Mouse (Mus musculus): ENCODE measurements at regions not wholly inside any gene's neighbourhood (a gene's known extent, or its start where the extent isn't known, plus 50 kb on each side); places are given as distances from the start of the nearest gene placed in this dataset.

- ATAC-seq (ENCODE audit: low FRiP score, low read depth), result no peak
- Histone ChIP-seq H3K4me2 (no peak overlapping the region), H3K27ac (replicated peaks) (no peak overlapping the region), H3K27me3 (no peaks in the 10 kb centered on the region), H3K36me3 (no peaks in the 10 kb centered on the region), H3K4me1 (replicated peaks) (peaks cover 4% of the 10 kb centered on the region; the same call in 1 of the 2 replicates), H3K4me3 (no peak overlapping the region), H3K9ac (no peak overlapping the region), H3K9me3 (no peaks in the 10 kb centered on the region)
- WGBS, result 90% methylated on average over 6 of the region's 6 CpGs
Observed at GRCm38 (mm10) chr3:21958595-21959286, 117.7 kb upstream of the Tbl1xr1 start.

- no peak overlapping the region for H3K4me2 ChIP-seq
- H3K9me3 ChIP-seq, result no peaks in the 10 kb centered on the region
- H3K27ac ChIP-seq (replicated peaks), result no peak overlapping the region
- 86% methylated on average over 6 of the region's 6 CpGs for WGBS
- H3K4me3 ChIP-seq, result no peak overlapping the region
- no peak overlapping the region for H3K9ac ChIP-seq
- H3K27me3 ChIP-seq, result no peaks in the 10 kb centered on the region
- H3K36me3 ChIP-seq, result no peaks in the 10 kb centered on the region
- peaks cover 7% of the 10 kb centered on the region; the same call in 1 of the 2 replicates for H3K4me1 ChIP-seq (replicated peaks)
- no peak for ATAC-seq (ENCODE audit: low FRiP score, low read depth)
Observed at GRCm38 (mm10) chr3:21961091-21961490, 115.4 kb upstream of the Tbl1xr1 start.

GRCm38 (mm10) chr3:21961746-21962145 lies 114.7 kb upstream of the Tbl1xr1 start:
- 91% methylated on average over 5 of the region's 5 CpGs for WGBS
- H3K36me3 ChIP-seq, result no peaks in the 10 kb centered on the region
- H3K4me3 ChIP-seq, result no peak overlapping the region
- H3K9ac ChIP-seq, result no peak overlapping the region
- no peaks in the 10 kb centered on the region for H3K27me3 ChIP-seq
- no peak overlapping the region for H3K4me2 ChIP-seq
- ATAC-seq (ENCODE audit: low FRiP score, low read depth), result no peak
- no peak overlapping the region for H3K27ac ChIP-seq (replicated peaks)
- peaks cover 7% of the 10 kb centered on the region; the same call in 1 of the 2 replicates for H3K4me1 ChIP-seq (replicated peaks)
- no peaks in the 10 kb centered on the region for H3K9me3 ChIP-seq

GRCm38 (mm10) chr3:21962360-21962782 lies 114.1 kb upstream of the Tbl1xr1 start:
- H3K9me3 ChIP-seq, result no peaks in the 10 kb centered on the region
- no peak overlapping the region for H3K9ac ChIP-seq
- no peaks in the 10 kb centered on the region for H3K36me3 ChIP-seq
- no peak overlapping the region for H3K4me2 ChIP-seq
- no peaks in the 10 kb centered on the region for H3K27me3 ChIP-seq
- no peak overlapping the region for H3K27ac ChIP-seq (replicated peaks)
- ATAC-seq (ENCODE audit: low FRiP score, low read depth), result no peak
- WGBS, result 41% methylated on average over 7 of the region's 7 CpGs
- H3K4me1 ChIP-seq (replicated peaks), result peaks cover 7% of the 10 kb centered on the region; the same call in 1 of the 2 replicates
- no peak overlapping the region for H3K4me3 ChIP-seq

GRCm38 (mm10) chr3:21962921-21963732 lies 113.3 kb upstream of the Tbl1xr1 start:
- H3K27me3 ChIP-seq, result no peaks in the 10 kb centered on the region
- ATAC-seq (ENCODE audit: low FRiP score, low read depth), result no peak
- no peaks in the 10 kb centered on the region for H3K36me3 ChIP-seq
- H3K4me2 ChIP-seq, result no peak overlapping the region
- no peak overlapping the region for H3K4me3 ChIP-seq
- H3K9ac ChIP-seq, result no peak overlapping the region
- WGBS, result 35% methylated on average over 7 of the region's 7 CpGs
- H3K4me1 ChIP-seq (replicated peaks), result peaks cover 7% of the 10 kb centered on the region; the same call in 1 of the 2 replicates
- no peaks in the 10 kb centered on the region for H3K9me3 ChIP-seq
- H3K27ac ChIP-seq (replicated peaks), result no peak overlapping the region

GRCm38 (mm10) chr3:21963733-21964351 lies 112.6 kb upstream of the Tbl1xr1 start:
- Histone ChIP-seq H3K27me3 (no peaks in the 10 kb centered on the region), H3K4me1 (replicated peaks) (peaks cover 7% of the 10 kb centered on the region; the same call in 1 of the 2 replicates), H3K9me3 (no peaks in the 10 kb centered on the region), H3K27ac (replicated peaks) (no peak overlapping the region), H3K36me3 (no peaks in the 10 kb centered on the region), H3K4me2 (no peak overlapping the region), H3K9ac (no peak overlapping the region), H3K4me3 (no peak overlapping the region)
- WGBS, result 86% methylated on average over 1 of the region's 1 CpGs
- ATAC-seq (ENCODE audit: low FRiP score, low read depth), result no peak

- WGBS, result 85% methylated on average over 6 of the region's 6 CpGs
Observed at GRCm38 (mm10) chr3:21964438-21964837, 112.0 kb upstream of the Tbl1xr1 start.

GRCm38 (mm10) chr3:21965556-21965955 lies 110.9 kb upstream of the Tbl1xr1 start:
- ATAC-seq (ENCODE audit: low FRiP score, low read depth), result no peak
- H3K4me3 ChIP-seq, result no peak overlapping the region
- WGBS, result 94% methylated on average over 1 of the region's 1 CpGs

More at GRCm38 (mm10) chr3:21964438-21964837, 112.0 kb upstream of the Tbl1xr1 start:
- H3K4me2 ChIP-seq, result no peak overlapping the region
- peaks cover 7% of the 10 kb centered on the region; the same call in 1 of the 2 replicates for H3K4me1 ChIP-seq (replicated peaks)
- no peak overlapping the region for H3K27ac ChIP-seq (replicated peaks)
- H3K4me3 ChIP-seq, result no peak overlapping the region
- H3K9me3 ChIP-seq, result no peaks in the 10 kb centered on the region
- ATAC-seq (ENCODE audit: low FRiP score, low read depth), result no peak
- no peaks in the 10 kb centered on the region for H3K27me3 ChIP-seq
- H3K9ac ChIP-seq, result no peak overlapping the region
- no peaks in the 10 kb centered on the region for H3K36me3 ChIP-seq

GRCm38 (mm10) chr3:21971731-21972130 lies 104.7 kb upstream of the Tbl1xr1 start:
- no peaks in the 10 kb centered on the region for H3K27me3 ChIP-seq
- ATAC-seq (ENCODE audit: low FRiP score, low read depth), result no peak
- no peaks in the 10 kb centered on the region for H3K4me1 ChIP-seq (replicated peaks)
- H3K27ac ChIP-seq (replicated peaks), result no peak overlapping the region
- no peak overlapping the region for H3K9ac ChIP-seq
- H3K4me3 ChIP-seq, result no peak overlapping the region
- 94% methylated on average over 1 of the region's 1 CpGs for WGBS
- no peaks in the 10 kb centered on the region for H3K36me3 ChIP-seq
- no peak overlapping the region for H3K4me2 ChIP-seq
- H3K9me3 ChIP-seq, result no peaks in the 10 kb centered on the region

More at GRCm38 (mm10) chr3:21965556-21965955, 110.9 kb upstream of the Tbl1xr1 start:
- Histone ChIP-seq H3K36me3 (no peaks in the 10 kb centered on the region), H3K27me3 (no peaks in the 10 kb centered on the region), H3K4me1 (replicated peaks) (peaks cover 7% of the 10 kb centered on the region; the same call in 1 of the 2 replicates), H3K9ac (no peak overlapping the region), H3K4me2 (no peak overlapping the region), H3K9me3 (no peaks in the 10 kb centered on the region), H3K27ac (replicated peaks) (no peak overlapping the region)

- no peak overlapping the region for H3K9ac ChIP-seq
- no peaks in the 10 kb centered on the region for H3K36me3 ChIP-seq
- ATAC-seq (ENCODE audit: low FRiP score, low read depth), result no peak
- no peaks in the 10 kb centered on the region for H3K27me3 ChIP-seq
- H3K4me3 ChIP-seq, result no peak overlapping the region
- WGBS, result 91% methylated on average over 1 of the region's 1 CpGs
- no peak overlapping the region for H3K4me2 ChIP-seq
- no peaks in the 10 kb centered on the region for H3K9me3 ChIP-seq
- no peak overlapping the region for H3K27ac ChIP-seq (replicated peaks)
- no peaks in the 10 kb centered on the region for H3K4me1 ChIP-seq (replicated peaks)
Observed at GRCm38 (mm10) chr3:21973153-21973552, 103.3 kb upstream of the Tbl1xr1 start.

- Histone ChIP-seq H3K27ac (replicated peaks) (no peak overlapping the region), H3K36me3 (no peaks in the 10 kb centered on the region), H3K9me3 (no peaks in the 10 kb centered on the region), H3K4me2 (no peak overlapping the region), H3K4me3 (no peak overlapping the region), H3K9ac (no peak overlapping the region), H3K4me1 (replicated peaks) (no peaks in the 10 kb centered on the region), H3K27me3 (no peaks in the 10 kb centered on the region)
- 80% methylated on average over 7 of the region's 7 CpGs for WGBS
- ATAC-seq (ENCODE audit: low FRiP score, low read depth), result no peak
Observed at GRCm38 (mm10) chr3:21973681-21974080, 102.8 kb upstream of the Tbl1xr1 start.

- H3K4me2 ChIP-seq, result no peak overlapping the region
- H3K4me3 ChIP-seq, result no peak overlapping the region
- no peak for ATAC-seq (ENCODE audit: low FRiP score, low read depth)
- no peaks in the 10 kb centered on the region for H3K27me3 ChIP-seq
- H3K4me1 ChIP-seq (replicated peaks), result no peaks in the 10 kb centered on the region
- 95% methylated on average over 2 of the region's 2 CpGs for WGBS
- H3K9ac ChIP-seq, result no peak overlapping the region
- no peaks in the 10 kb centered on the region for H3K36me3 ChIP-seq
- H3K9me3 ChIP-seq, result no peaks in the 10 kb centered on the region
- no peak overlapping the region for H3K27ac ChIP-seq (replicated peaks)
Observed at GRCm38 (mm10) chr3:21974766-21975165, 101.7 kb upstream of the Tbl1xr1 start.

Data from hindbrain, embryonic 15.5 days (tissue).